Mouse (Mus musculus) right cerebral cortex, postnatal 4 days (tissue): Measurements from ENCODE around the gene Slc16a11.

Source experiments
- DNase-seq: peaks from one replicate; pipeline ENCODE4 v3.0.0-alpha.2; 2022

Slc16a11 gene

DNA sequence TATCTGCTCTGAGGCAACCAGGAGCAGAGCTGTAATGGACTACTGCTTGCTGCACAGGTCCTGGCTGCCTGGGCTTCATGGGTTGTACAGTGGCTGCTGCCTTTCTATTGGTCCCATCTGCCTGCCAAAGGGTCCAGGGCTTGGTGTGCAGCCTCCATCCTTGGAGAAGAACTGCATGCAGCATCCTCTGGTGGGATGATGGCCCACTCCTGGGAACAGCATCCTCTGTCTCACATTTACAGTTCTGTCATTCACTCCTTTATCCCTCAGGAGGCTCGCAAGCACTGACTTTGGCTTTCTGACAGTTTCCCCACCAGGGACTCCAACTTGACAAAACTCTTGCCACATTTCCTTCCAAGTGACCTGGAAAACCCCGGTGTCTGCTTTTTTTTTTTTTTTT, 5.8 kb upstream of the Slc16a11 start:
- DNase-seq, result no peak

GRCm38 (mm10) chr11:70207283-70207682, 5.3 kb upstream of the Slc16a11 start:
- DNase-seq, result no peak

DNA sequence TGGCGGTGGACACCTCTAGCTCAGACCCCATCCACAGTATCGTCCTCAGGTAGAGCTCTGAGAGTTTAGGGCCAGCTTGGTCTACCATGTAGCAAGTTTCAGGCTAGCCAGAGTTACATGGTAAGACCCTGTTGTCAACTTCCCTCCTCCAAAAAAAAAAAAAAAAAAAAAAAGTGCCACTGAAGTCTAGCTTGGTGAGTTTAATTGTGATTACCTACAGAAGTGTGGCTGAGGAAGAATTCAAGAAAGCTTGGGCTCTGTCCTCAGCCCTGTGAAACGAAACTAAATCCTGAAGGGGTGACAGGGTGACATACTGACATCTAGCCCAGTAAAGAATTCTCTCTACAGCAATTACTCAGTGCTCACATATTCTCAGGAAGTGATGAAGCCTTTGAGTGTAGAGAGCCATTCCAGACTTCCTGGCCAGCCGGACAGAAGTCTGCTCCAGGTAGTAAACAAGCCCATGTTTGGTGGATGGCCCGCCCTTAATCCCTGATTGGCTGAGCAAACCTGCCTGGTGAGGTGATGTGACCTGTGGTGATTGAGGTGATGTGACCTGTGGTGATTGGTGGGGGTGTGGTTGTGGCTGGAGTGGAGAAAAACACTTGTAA, 3.7 kb upstream of the Slc16a11 start:
- DNase-seq, result no peak

GRCm38 (mm10) chr11:70210681-70211080, 1.9 kb upstream of the Slc16a11 start:
- no peak for DNase-seq

- DNase-seq, result no peak
Observed at GRCm38 (mm10) chr11:70211972-70212371, 580 bp upstream of the Slc16a11 start.

DNA sequence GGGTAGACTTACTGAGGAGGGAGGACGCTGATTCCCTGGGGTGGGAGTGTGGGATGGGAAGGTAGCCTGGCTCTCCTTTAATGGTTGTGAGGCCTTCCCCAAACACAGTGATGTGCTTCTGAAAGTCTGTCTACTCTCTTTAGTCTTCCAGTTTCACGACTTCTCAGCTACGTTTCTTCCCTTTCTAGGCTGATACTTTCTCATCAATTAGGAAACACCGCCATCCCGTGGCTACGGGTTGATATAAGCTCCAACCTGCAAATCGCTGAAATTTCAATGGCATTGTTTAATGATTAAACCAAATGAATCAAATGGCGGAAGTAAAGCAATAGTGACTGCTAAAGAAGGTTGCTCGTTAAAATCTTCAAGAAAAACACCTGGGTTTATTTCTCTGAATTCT, 344 bp downstream of the Slc16a11 start:
- peak; percentile 72 for DNase-seq

GRCm38 (mm10) chr11:70213736-70214135, 1.2 kb downstream of the Slc16a11 start:
- no peak for DNase-seq

- DNase-seq, result no peak
Observed at GRCm38 (mm10) chr11:70214191-70214855, 1.8 kb downstream of the Slc16a11 start.

- no peak for DNase-seq
Observed at GRCm38 (mm10) chr11:70214856-70215209, 2.3 kb downstream of the Slc16a11 start.

- DNase-seq, result no peak
Observed at GRCm38 (mm10) chr11:70215301-70215700, 2.7 kb downstream of the Slc16a11 start.

DNA sequence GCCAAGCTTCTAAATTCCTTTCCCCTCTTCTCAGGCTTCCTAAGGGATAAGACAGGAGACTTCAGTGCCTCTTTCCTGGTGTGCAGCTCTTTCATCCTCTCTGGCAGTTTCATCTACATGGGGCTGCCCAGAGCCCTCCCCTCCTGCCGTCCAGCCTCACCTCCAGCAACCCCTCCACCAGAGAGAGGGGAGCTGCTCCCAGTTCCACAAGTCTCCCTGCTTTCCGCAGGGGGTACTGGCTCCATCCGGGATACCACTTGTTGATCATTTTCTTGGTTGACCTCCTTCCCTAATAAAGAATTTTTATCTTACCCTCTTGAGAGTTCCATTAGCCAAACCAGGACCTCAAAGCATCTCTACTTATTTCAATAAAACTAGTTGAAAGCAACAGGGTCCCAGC, 3.6 kb downstream of the Slc16a11 start:
- no peak for DNase-seq

DNA sequence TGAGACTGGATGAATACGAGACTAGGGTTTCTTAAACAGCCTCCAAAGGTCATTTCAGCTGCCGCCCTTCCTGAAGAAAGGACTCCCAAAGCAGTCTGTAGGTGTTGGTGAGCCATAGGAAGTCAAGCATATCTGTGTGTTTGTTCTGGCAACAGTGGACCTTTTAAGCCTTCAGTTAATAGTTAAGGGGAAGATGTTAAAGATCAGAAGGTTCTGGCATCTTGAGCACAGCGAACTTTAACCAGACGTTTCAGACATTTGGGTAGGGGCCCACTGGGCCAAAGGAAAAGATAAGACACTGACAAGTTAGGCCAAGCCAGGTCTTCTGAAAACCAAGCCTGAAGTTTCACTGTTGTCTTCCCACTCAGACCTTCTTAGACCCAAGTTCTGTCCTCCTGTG, 5.5 kb downstream of the Slc16a11 start:
- DNase-seq, result no peak

DNA sequence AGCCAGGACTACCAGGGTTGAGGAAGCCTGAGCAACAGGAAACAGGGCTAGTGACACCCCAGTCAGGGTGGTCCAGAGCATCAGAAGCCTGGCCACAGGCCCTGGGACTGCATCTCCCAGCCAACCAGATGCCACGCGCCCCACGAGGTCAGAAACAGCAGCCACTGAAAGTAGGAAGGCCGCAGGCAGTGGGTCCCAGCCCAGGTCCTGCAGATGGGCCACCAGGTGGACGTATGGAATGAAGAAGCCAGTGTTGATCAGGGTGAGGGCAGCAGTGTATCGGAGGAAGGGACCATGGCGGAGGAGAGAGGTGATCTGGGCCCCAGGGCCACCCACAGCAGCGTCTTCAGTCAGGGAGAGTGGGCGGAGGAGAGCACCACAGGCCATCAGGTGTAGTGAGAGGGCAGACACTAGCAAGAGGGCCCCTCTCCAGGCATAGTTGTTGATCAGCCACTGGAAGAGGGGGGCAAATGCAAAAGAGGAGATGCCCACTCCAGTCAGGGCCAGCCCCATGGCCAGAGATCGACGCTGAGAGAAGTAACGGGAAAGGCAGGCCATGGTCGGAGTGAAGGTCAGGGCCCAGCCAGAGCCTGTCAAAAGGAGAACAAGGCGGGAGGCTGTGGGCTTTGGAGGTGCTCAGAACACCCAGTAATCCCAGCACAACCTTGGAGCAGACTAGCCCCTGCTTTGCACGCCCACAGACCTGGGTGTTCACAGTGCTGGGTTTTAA, 6.4 kb downstream of the Slc16a11 start:
- no peak for DNase-seq

GRCm38 (mm10) chr11:70219873-70220272, 7.3 kb downstream of the Slc16a11 start:
- DNase-seq, result no peak

DNA sequence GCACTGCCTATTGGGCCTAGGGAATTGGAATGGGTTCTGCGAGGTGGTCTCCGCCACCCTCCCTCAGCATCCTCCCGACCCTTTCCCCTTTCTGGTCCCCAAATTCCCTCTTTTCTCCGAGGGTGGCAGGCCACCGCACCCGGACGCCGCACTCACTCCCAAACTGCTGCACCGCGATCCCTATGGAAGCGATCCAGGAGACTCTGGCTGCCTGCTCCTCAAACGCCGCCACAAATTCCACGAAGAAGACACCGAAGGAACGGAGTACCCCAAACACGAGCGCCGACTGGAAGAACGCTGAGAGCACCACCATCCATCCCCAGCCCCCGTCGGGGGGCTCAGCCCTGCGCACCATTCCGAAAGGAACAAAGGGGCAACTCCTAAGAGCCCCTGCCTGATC, 7.8 kb downstream of the Slc16a11 start:
- no peak for DNase-seq

- DNase-seq, result peak; percentile 96
Observed at GRCm38 (mm10) chr11:70220731-70221602, 8.4 kb downstream of the Slc16a11 start, which contains the start of gene Slc16a13. Gene Slc16a13, minus strand, starts transcription at chr11:70221064.

DNA sequence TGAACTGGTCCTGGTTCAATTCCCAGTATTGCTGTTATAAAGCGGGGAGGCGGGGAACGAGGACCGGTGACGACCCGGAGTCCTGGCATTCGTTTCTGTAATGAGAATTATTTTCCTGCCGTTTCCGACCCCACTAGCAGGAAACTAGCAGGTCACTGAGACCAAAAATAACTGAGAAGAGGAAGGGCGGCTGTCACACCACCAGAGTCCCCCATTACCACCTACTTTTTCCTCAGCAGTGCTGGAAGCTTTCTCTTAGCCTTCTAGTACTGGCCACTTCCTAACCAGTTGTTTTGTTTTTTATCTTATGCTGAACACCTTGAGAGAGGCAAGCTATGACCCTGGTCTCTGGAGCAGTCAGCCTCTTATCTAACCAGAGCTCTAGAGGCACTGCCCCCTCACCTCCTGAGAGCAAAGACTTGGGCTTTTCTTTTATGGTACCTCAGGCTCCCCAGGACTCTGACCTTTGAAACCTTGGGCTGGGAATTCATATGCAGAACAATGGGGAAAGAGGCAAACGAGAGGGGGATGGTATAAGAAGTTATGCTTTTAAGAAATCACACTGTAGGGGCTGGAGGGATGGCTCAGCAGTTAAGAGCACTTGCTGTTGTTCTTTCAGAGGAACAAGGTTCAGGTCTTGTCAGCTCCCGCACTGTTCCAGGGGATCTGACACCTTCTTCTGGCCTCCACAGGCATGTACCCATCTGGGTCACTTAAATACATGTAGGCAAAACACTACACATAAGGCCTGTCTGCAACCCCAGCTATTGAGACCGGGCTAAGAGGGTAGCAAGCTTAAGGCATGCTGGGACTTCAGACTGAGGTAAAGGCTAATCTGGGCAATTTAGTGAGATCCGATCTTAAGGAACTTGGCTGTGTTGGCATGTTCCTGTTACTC, 9.3 kb downstream of the Slc16a11 start:
- DNase-seq, result no peak

DNA sequence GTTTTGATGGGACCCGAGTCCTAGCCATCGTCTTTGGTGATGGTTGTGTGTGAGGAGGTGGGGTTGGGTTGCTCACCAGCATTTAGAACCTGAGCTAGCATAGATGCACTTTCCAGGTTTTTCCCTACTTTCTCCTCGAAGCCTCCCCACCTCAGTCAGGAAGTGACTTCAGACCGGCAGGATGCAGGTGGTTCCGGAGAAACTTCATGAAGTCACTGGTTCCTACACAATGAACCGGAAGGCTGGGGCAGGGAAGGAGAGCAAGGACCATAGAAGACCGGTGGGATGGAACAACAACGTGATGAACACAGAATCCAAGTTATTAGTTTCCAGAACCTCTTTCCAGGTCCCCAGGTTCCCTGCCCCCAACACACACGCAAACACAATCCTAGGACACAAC, 11.2 kb downstream of the Slc16a11 start:
- DNase-seq, result no peak

GRCm38 (mm10) chr11:70225798-70226601, 13.4 kb downstream of the Slc16a11 start:
- no peak for DNase-seq

- no peak for DNase-seq
Observed at GRCm38 (mm10) chr11:70226602-70226890, 14.0 kb downstream of the Slc16a11 start.

- no peak for DNase-seq
Observed at GRCm38 (mm10) chr11:70227126-70227525, 14.6 kb downstream of the Slc16a11 start.
